Mouse (Mus musculus) myocyte (in vitro differentiated cells): Measurements from ENCODE around the gene Rgl1. TPM values are rescaled to one million over a fixed set of nuclear protein-coding genes. Genes with fewer than 3 reads are reported as not detected.

Experiments
- H3K27me3 ChIP-seq: one replicate; pipeline ENCODE4 v1.6.1; 2011; ENCODE audit not compliant: control insufficient read depth, insufficient read depth, insufficient read length
- H3K36me3 ChIP-seq: one replicate; pipeline ENCODE4 v1.6.1; 2011; ENCODE audit not compliant: control insufficient read depth, insufficient read depth
- H3K4me2 ChIP-seq: one replicate; pipeline ENCODE4 v1.6.1; 2011; ENCODE audit warnings: low read depth, control low read depth
- H3K4me3 ChIP-seq: one replicate; pipeline ENCODE4 v1.5.1; 2011; ENCODE audit warnings: mild to moderate bottlenecking, control low read depth, moderate library complexity
- H3K79me2 ChIP-seq: one replicate; pipeline ENCODE4 v1.6.1; 2011; ENCODE audit not compliant: control insufficient read depth, insufficient read depth
- H3ac ChIP-seq: one replicate; pipeline ENCODE4 v1.6.1; 2011; ENCODE audit not compliant: control insufficient read depth, insufficient read length
- CEBPB ChIP-seq: IDR thresholded peaks from 2 replicates; pipeline ENCODE4 v1.6.1; 2011; ENCODE audit warnings: mild to moderate bottlenecking, moderate library complexity; ENCODE audit not compliant: poor library complexity, insufficient read depth, severe bottlenecking
- E2F4 ChIP-seq: IDR thresholded peaks from one replicate; pipeline ENCODE4 v1.6.1; 2011; ENCODE audit warnings: mild to moderate bottlenecking, control low read depth, moderate library complexity; ENCODE audit not compliant: insufficient read depth
- MAX ChIP-seq: IDR thresholded peaks from one replicate; pipeline ENCODE4 v1.6.1; 2011; ENCODE audit warnings: low read depth, mild to moderate bottlenecking, control low read depth
- MYOD1 ChIP-seq, 3 experiments: IDR thresholded peaks; one replicate each; pipeline ENCODE4 v1.6.1; 2011; ENCODE audit warnings: control low read depth in 2 of 3, low read depth in 2 of 3, mild to moderate bottlenecking in 2 of 3, moderate library complexity in 1 of 3; ENCODE audit not compliant: insufficient read length in 2 of 3, control insufficient read depth in 1 of 3
- MYOG ChIP-seq, 3 experiments: IDR thresholded peaks; one replicate each; pipeline ENCODE4 v1.6.1; 2011; ENCODE audit warnings: control low read depth in 2 of 3, low read depth in 2 of 3, mild to moderate bottlenecking in 2 of 3; ENCODE audit not compliant: insufficient read length in 2 of 3, control insufficient read depth in 1 of 3, insufficient read depth in 1 of 3
- POLR2A ChIP-seq: IDR thresholded peaks from one replicate; pipeline ENCODE4 v1.6.1; 2011; ENCODE audit warnings: low read depth, mild to moderate bottlenecking, control low read depth, moderate library complexity; ENCODE audit not compliant: insufficient read length
- POLR2AphosphoS2 ChIP-seq: IDR thresholded peaks from one replicate; pipeline ENCODE4 v1.6.1; 2011; ENCODE audit warnings: low read depth, control low read depth; ENCODE audit not compliant: insufficient read length
- REST ChIP-seq: IDR thresholded peaks from one replicate; pipeline ENCODE4 v1.6.1; 2011; ENCODE audit warnings: mild to moderate bottlenecking, control low read depth, moderate library complexity; ENCODE audit not compliant: insufficient read depth, insufficient read length
- SRF ChIP-seq: IDR thresholded peaks from one replicate; pipeline ENCODE4 v1.6.1; 2011; ENCODE audit warnings: low read depth; ENCODE audit not compliant: control insufficient read depth, insufficient read length
- TCF12 ChIP-seq: IDR thresholded peaks from one replicate; pipeline ENCODE4 v1.6.1; 2011; ENCODE audit warnings: mild to moderate bottlenecking, control low read depth; ENCODE audit not compliant: poor library complexity, insufficient read depth, severe bottlenecking
- TCF3 ChIP-seq: IDR thresholded peaks from one replicate; pipeline ENCODE4 v1.6.1; 2011; ENCODE audit warnings: low read depth, control low read depth; ENCODE audit not compliant: insufficient read length
- USF1 ChIP-seq: IDR thresholded peaks from one replicate; pipeline ENCODE4 v1.6.1; 2011; ENCODE audit warnings: low read depth, mild to moderate bottlenecking, control low read depth, moderate library complexity
- polyA plus RNA-seq: library from polyadenylated mRNA; unstranded; fragments of >200 nt; fragmentation: generic; extraction: Trizol; gene quantifications from one replicate; pipeline ENCODE4 v1.2.1, GENCODE M21; 2012; ENCODE audit warnings: missing spikeins

The Rgl1 gene
- polyA plus RNA-seq, 1 experiment: 4.3 TPM

DNA sequence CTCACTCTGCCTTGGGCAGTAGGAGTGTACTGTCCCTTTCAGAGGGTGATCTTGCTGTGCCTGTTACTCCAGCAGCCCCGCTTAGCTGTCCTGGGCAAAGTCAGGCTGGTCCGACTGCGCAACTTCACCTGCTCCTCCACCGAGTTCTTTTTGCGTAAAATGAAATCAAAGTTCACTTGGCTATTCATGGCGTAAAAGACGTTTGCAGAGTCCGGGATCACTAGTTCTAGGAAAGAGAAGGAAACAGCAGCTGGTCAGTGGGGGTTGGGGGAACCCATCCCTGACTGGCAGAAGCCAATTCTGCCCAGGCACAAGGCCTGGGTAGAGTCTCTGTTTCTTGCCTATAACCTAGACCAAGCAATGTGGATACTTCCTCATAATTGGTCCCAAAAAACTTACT, 247.2 kb downstream of the Rgl1 start:
- Histone ChIP-seq H3ac (no peak overlapping the region), H3K36me3 (no peaks in the 10 kb centered on the region), H3K4me3 (no peak overlapping the region)

DNA sequence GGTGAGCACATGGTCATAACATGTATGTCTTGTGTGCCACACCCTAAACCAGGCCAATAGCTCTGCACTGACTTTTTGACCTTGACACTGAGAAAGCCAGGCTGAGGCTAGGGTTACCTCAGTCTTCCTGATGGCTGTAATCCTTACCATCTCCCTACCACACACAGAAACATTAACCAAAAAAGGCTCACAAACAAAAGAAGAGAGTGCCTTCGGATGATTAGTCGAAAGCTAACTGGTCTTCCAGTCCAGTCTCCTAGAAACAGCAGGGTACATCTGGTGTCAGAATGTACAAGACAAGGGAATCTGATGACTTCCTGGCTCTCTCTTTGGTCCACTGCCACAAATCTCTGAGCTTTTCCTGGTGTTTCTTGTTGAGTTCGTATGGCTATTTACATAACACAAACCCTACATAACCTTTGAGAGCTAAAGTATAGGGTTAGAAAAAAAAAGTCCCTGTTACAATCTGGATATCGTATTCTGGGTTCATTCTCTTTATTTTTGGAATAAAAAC, 249.0 kb downstream of the Rgl1 start:
- H3K4me3 ChIP-seq: no peak overlapping the region
- H3K4me2 ChIP-seq: no peak overlapping the region
- no peaks in the 10 kb centered on the region for H3K36me3 ChIP-seq
- no peak overlapping the region for H3ac ChIP-seq
- no peaks in the 10 kb centered on the region for H3K27me3 ChIP-seq
- TF ChIP-seq E2F4 (no peak), MAX (no peak), USF1 (no peak), MYOG (IDR thresholded peaks at IDR 0.05; ENCODE audit: control insufficient read depth in 1 of 3, insufficient read depth in 1 of 3, insufficient read length in 2 of 3, low read depth in 2 of 3) (no peak), TCF3 (no peak), POLR2A (no peak), TCF12 (no peak), CEBPB (no peak), MYOD1 (IDR thresholded peaks at IDR 0.05; ENCODE audit: control insufficient read depth in 1 of 3, insufficient read length in 2 of 3, low read depth in 2 of 3) (no peak), REST (no peak), SRF (no peak), POLR2AphosphoS2 (no peak)
- no peaks in the 10 kb centered on the region for H3K79me2 ChIP-seq

More for the DNA sequence above, 247.2 kb downstream of the Rgl1 start:
- Histone ChIP-seq H3K27me3 (no peaks in the 10 kb centered on the region), H3K4me2 (no peak overlapping the region), H3K79me2 (no peaks in the 10 kb centered on the region)
- TF ChIP-seq SRF (no peak), MYOD1 (IDR thresholded peaks at IDR 0.05; ENCODE audit: control insufficient read depth in 1 of 3, insufficient read length in 2 of 3, low read depth in 2 of 3) (no peak), E2F4 (no peak), MYOG (IDR thresholded peaks at IDR 0.05; ENCODE audit: control insufficient read depth in 1 of 3, insufficient read depth in 1 of 3, insufficient read length in 2 of 3, low read depth in 2 of 3) (no peak)

DNA sequence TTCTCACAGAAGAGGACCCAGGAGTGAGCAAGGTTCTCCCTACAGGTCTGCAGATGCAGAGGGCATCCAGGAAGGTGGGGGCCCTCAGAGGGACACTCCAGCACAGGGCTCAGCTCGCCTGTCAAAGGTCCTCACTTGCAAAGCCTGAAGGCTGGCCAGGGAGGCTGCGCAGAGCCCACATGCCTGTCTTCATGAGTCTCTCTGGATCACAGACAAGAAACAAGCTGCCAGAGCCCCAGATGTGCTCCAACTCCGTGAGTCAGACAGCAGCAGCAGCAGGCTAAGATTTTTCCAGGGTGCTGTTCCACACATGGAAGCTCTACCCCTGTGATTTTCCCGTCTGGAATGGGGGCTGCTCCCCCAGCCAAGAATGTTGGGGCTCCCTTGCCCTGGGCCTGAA, 251.9 kb downstream of the Rgl1 start:
- H3K36me3 ChIP-seq: no peaks in the 10 kb centered on the region
- no peak overlapping the region for H3ac ChIP-seq
- no peak overlapping the region for H3K4me2 ChIP-seq
- H3K27me3 ChIP-seq: no peaks in the 10 kb centered on the region
- H3K79me2 ChIP-seq: no peaks in the 10 kb centered on the region
- H3K4me3 ChIP-seq: no peak overlapping the region
- no peak for TF ChIP-seq MYOD1 (IDR thresholded peaks at IDR 0.05; ENCODE audit: control insufficient read depth in 1 of 3, insufficient read length in 2 of 3, low read depth in 2 of 3)
- no peak for TF ChIP-seq TCF3
- TF ChIP-seq CEBPB: no peak
- no peak for TF ChIP-seq MAX
- no peak for TF ChIP-seq REST
- no peak for TF ChIP-seq POLR2A
- no peak for TF ChIP-seq SRF
- TF ChIP-seq E2F4: no peak
- TF ChIP-seq USF1: no peak
- TF ChIP-seq MYOG (IDR thresholded peaks at IDR 0.05; ENCODE audit: control insufficient read depth in 1 of 3, insufficient read depth in 1 of 3, insufficient read length in 2 of 3, low read depth in 2 of 3): no peak
- no peak for TF ChIP-seq TCF12
- TF ChIP-seq POLR2AphosphoS2: no peak

DNA sequence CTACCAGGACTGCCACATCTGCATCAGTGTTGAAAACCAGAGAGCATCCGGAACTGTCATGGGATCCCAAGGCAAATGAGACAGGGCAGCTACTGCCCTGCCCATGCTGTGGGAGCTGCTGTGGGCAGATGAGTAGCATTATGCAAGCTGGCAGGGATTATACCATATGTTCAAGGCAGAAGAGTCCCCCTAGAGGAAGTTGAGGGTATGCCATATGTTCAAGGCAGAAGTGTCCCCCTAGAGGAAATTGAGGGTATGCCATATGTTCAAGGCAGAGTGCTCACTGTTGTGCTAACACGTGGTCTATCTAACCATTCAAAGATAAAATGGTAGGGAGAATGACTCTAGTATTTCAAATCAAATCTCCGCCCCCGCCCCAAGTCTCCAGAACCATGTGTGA, 254.9 kb downstream of the Rgl1 start:
- TF ChIP-seq CEBPB: no peak
- no peak for TF ChIP-seq REST
- TF ChIP-seq E2F4: no peak
- no peak for TF ChIP-seq MAX
- no peak for TF ChIP-seq MYOG (IDR thresholded peaks at IDR 0.05; ENCODE audit: control insufficient read depth in 1 of 3, insufficient read depth in 1 of 3, insufficient read length in 2 of 3, low read depth in 2 of 3)
- no peak for TF ChIP-seq POLR2A
- no peak for TF ChIP-seq USF1
- no peak for TF ChIP-seq TCF3
- no peak for TF ChIP-seq MYOD1 (IDR thresholded peaks at IDR 0.05; ENCODE audit: control insufficient read depth in 1 of 3, insufficient read length in 2 of 3, low read depth in 2 of 3)
- TF ChIP-seq TCF12: no peak
- no peak for TF ChIP-seq SRF
- TF ChIP-seq POLR2AphosphoS2: no peak
- Histone ChIP-seq H3K36me3 (no peaks in the 10 kb centered on the region), H3K4me2 (no peak overlapping the region), H3ac (no peak overlapping the region), H3K4me3 (no peak overlapping the region), H3K79me2 (no peaks in the 10 kb centered on the region), H3K27me3 (no peaks in the 10 kb centered on the region)
